Mouse (Mus musculus): ENCODE data around the gene Paox. TPM values are rescaled to one million over a fixed set of nuclear protein-coding genes. Genes with fewer than 3 reads are reported as not detected.

The Paox gene
- polyA plus RNA-seq, 1 experiment from 2014 or later, result 18.2 TPM

DNA sequence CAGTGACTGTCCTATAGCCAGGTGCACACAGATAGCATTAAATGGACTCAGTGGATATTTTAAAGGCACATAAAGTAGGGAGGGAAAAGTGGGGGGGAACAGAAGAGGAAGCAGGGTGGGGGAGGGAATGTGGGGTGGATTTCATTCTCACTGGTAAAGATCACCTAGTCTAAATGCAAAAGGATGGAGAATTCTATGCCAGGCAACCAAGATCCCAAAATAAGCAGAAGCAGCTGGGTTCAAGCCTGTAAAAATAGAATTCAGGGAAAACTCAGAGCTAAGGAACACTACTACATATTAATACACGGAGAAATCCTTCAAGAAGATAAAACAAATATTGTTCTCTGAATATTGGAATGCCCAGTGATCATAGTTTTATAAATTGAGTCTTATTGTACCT lies 52.4 kb downstream of the Paox start:
- no peak overlapping the region for H3K4me3 ChIP-seq (ENCODE audit: low read depth, low read length)
- H3K27me3 ChIP-seq (ENCODE audit: control insufficient read depth, insufficient read depth, low read length), result no peaks in the 10 kb centered on the region
- ATAC-seq (ENCODE audit: insufficient number of reproducible peaks, low FRiP score, low TSS enrichment, low read depth), result no peak
- no peak overlapping the region for H3K9ac ChIP-seq (ENCODE audit: low read length)
- H3K9me3 ChIP-seq (ENCODE audit: control insufficient read depth, low read length), result no peaks in the 10 kb centered on the region
- no peaks in the 10 kb centered on the region for H3K4me1 ChIP-seq (ENCODE audit: control insufficient read depth, insufficient read depth, low read length)
- WGBS, result 74% methylated on average over 1 of the region's 1 CpGs
- no peak overlapping the region for H3K4me2 ChIP-seq (ENCODE audit: low read depth, severe bottlenecking)
- H3K27ac ChIP-seq (replicated peaks; ENCODE audit: low read depth, low read length), result no peak overlapping the region
- no peaks in the 10 kb centered on the region for H3K36me3 ChIP-seq (ENCODE audit: control insufficient read depth, insufficient read depth, low read length)
- no peak for DNase-seq (ENCODE audit: low spot score)

GRCm38 (mm10) chr7:140169386-140169785 lies 53.8 kb downstream of the Paox start:
- Histone ChIP-seq H3K9me3 (ENCODE audit: control insufficient read depth, low read length) (no peaks in the 10 kb centered on the region), H3K9ac (ENCODE audit: low read length) (no peak overlapping the region), H3K4me3 (ENCODE audit: low read depth, low read length) (no peak overlapping the region), H3K27ac (replicated peaks; ENCODE audit: low read depth, low read length) (no peak overlapping the region), H3K27me3 (ENCODE audit: control insufficient read depth, insufficient read depth, low read length) (no peaks in the 10 kb centered on the region), H3K4me1 (ENCODE audit: control insufficient read depth, insufficient read depth, low read length) (no peaks in the 10 kb centered on the region), H3K36me3 (ENCODE audit: control insufficient read depth, insufficient read depth, low read length) (no peaks in the 10 kb centered on the region), H3K4me2 (ENCODE audit: low read depth, severe bottlenecking) (no peak overlapping the region)
- 87% methylated on average over 4 of the region's 4 CpGs for WGBS
- ATAC-seq (ENCODE audit: insufficient number of reproducible peaks, low FRiP score, low TSS enrichment, low read depth) (no peak), DNase-seq (ENCODE audit: low spot score) (no peak)

- H3K27ac ChIP-seq (replicated peaks; ENCODE audit: low read depth, low read length), result no peak overlapping the region
- WGBS, result 93% methylated on average over 3 of the region's 3 CpGs
- H3K4me3 ChIP-seq (ENCODE audit: low read depth, low read length), result no peak overlapping the region
- DNase-seq (ENCODE audit: low spot score) (no peak), ATAC-seq (ENCODE audit: insufficient number of reproducible peaks, low FRiP score, low TSS enrichment, low read depth) (no peak)
- H3K4me2 ChIP-seq (ENCODE audit: low read depth, severe bottlenecking), result no peak overlapping the region
- H3K9ac ChIP-seq (ENCODE audit: low read length), result no peak overlapping the region
- no peaks in the 10 kb centered on the region for H3K36me3 ChIP-seq (ENCODE audit: control insufficient read depth, insufficient read depth, low read length)
- H3K9me3 ChIP-seq (ENCODE audit: control insufficient read depth, low read length), result no peaks in the 10 kb centered on the region
- H3K4me1 ChIP-seq (ENCODE audit: control insufficient read depth, insufficient read depth, low read length), result no peaks in the 10 kb centered on the region
- H3K27me3 ChIP-seq (ENCODE audit: control insufficient read depth, insufficient read depth, low read length), result no peaks in the 10 kb centered on the region
Observed at GRCm38 (mm10) chr7:140170863-140171262, 55.3 kb downstream of the Paox start.

- no peaks in the 10 kb centered on the region for H3K36me3 ChIP-seq (ENCODE audit: control insufficient read depth, insufficient read depth, low read length)
- H3K9me3 ChIP-seq (ENCODE audit: control insufficient read depth, low read length), result no peaks in the 10 kb centered on the region
- ATAC-seq (ENCODE audit: insufficient number of reproducible peaks, low FRiP score, low TSS enrichment, low read depth) (no peak), DNase-seq (ENCODE audit: low spot score) (no peak)
- no peak within 1 kb of the TSS for H3K4me3 ChIP-seq (ENCODE audit: low read depth, low read length)
- H3K4me1 ChIP-seq (ENCODE audit: control insufficient read depth, insufficient read depth, low read length), result no peaks in the 10 kb centered on the region
- WGBS, result 53% methylated on average over 1 of the region's 1 CpGs
- H3K27ac ChIP-seq (replicated peaks; ENCODE audit: low read depth, low read length), result no peak within 1 kb of the TSS
- no peaks in the 10 kb centered on the region for H3K27me3 ChIP-seq (ENCODE audit: control insufficient read depth, insufficient read depth, low read length)
- no peak within 1 kb of the TSS for H3K4me2 ChIP-seq (ENCODE audit: low read depth, severe bottlenecking)
- H3K9ac ChIP-seq (ENCODE audit: low read length), result no peak within 1 kb of the TSS
Observed at GRCm38 (mm10) chr7:140172936-140173335, 57.3 kb downstream of the Paox start, which contains the start of gene Olfr523. Gene Olfr523 (plus strand): TSS chr7:140173217.

DNA sequence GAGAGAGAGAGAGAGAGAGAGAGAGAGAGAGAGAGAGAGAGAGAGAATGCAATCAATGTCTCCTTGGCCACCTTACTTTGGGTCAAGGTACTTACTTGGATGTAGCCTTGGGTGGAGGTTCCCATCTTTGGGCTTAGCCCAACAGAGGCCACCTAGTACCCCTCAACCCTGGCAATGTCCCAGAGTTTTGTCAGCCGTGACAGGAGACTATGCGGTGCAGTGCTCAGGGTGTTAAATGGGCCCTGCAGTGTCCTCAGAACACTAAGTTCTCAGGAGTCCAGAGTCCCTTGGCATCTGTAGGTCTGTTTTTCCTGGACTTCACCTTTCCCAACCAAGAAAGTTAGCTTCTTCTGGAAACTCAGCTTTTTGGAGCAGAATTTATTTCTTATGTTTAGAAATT lies 63.6 kb downstream of the Paox start:
- Histone ChIP-seq H3K4me3 (ENCODE audit: low read depth, low read length) (no peak overlapping the region), H3K9ac (ENCODE audit: low read length) (no peak overlapping the region), H3K27ac (replicated peaks; ENCODE audit: low read depth, low read length) (no peak overlapping the region), H3K4me2 (ENCODE audit: low read depth, severe bottlenecking) (no peak overlapping the region), H3K27me3 (ENCODE audit: control insufficient read depth, insufficient read depth, low read length) (no peaks in the 10 kb centered on the region), H3K4me1 (ENCODE audit: control insufficient read depth, insufficient read depth, low read length) (no peaks in the 10 kb centered on the region), H3K36me3 (ENCODE audit: control insufficient read depth, insufficient read depth, low read length) (no peaks in the 10 kb centered on the region), H3K9me3 (ENCODE audit: control insufficient read depth, low read length) (no peaks in the 10 kb centered on the region)
- 87% methylated on average over 2 of the region's 2 CpGs for WGBS
- DNase-seq (ENCODE audit: low spot score) (no peak), ATAC-seq (ENCODE audit: insufficient number of reproducible peaks, low FRiP score, low TSS enrichment, low read depth) (no peak)

DNA sequence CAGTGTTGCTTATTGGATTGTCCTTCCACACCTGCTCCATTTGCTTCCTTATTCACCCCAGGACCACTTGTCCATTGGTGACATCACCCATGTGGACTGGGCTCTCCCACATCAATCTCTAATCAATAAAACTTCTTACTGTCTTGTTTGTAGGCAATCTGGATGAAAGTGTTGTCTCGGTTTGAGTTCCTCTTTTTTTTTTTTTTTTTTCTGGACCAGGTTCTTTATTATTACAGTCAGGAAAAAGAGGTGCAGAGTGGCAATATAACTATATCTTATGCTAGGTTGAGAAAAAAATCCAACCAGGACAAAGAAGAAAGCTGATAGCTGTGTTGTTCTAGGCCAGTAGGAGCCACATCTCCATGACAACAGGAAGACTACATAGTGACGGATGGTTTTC lies 65.1 kb downstream of the Paox start:
- H3K9me3 ChIP-seq (ENCODE audit: control insufficient read depth, low read length), result no peaks in the 10 kb centered on the region
- no peaks in the 10 kb centered on the region for H3K27me3 ChIP-seq (ENCODE audit: control insufficient read depth, insufficient read depth, low read length)
- H3K4me2 ChIP-seq (ENCODE audit: low read depth, severe bottlenecking), result no peak overlapping the region
- no peak for DNase-seq (ENCODE audit: low spot score)
- no peaks in the 10 kb centered on the region for H3K36me3 ChIP-seq (ENCODE audit: control insufficient read depth, insufficient read depth, low read length)
- H3K4me1 ChIP-seq (ENCODE audit: control insufficient read depth, insufficient read depth, low read length), result no peaks in the 10 kb centered on the region
- H3K4me3 ChIP-seq (ENCODE audit: low read depth, low read length), result no peak overlapping the region
- H3K27ac ChIP-seq (replicated peaks; ENCODE audit: low read depth, low read length), result no peak overlapping the region
- WGBS, result 82% methylated on average over 2 of the region's 2 CpGs
- H3K9ac ChIP-seq (ENCODE audit: low read length), result no peak overlapping the region
- ATAC-seq (ENCODE audit: insufficient number of reproducible peaks, low FRiP score, low TSS enrichment, low read depth), result no peak

GRCm38 (mm10) chr7:140184206-140184605 lies 68.6 kb downstream of the Paox start:
- DNase-seq (ENCODE audit: low spot score), result no peak
- Histone ChIP-seq H3K27me3 (ENCODE audit: control insufficient read depth, insufficient read depth, low read length) (no peaks in the 10 kb centered on the region), H3K4me2 (ENCODE audit: low read depth, severe bottlenecking) (no peak overlapping the region), H3K4me1 (ENCODE audit: control insufficient read depth, insufficient read depth, low read length) (no peaks in the 10 kb centered on the region), H3K9ac (ENCODE audit: low read length) (no peak overlapping the region), H3K27ac (replicated peaks; ENCODE audit: low read depth, low read length) (no peak overlapping the region), H3K4me3 (ENCODE audit: low read depth, low read length) (no peak overlapping the region), H3K9me3 (ENCODE audit: control insufficient read depth, low read length) (no peaks in the 10 kb centered on the region), H3K36me3 (ENCODE audit: control insufficient read depth, insufficient read depth, low read length) (no peaks in the 10 kb centered on the region)
- ATAC-seq (ENCODE audit: insufficient number of reproducible peaks, low FRiP score, low TSS enrichment, low read depth), result no peak
- WGBS, result 85% methylated on average over 4 of the region's 4 CpGs

Other genes starting within 250 kb of the Paox start
- 0.06 TPM in 1 of 2 replicates, not detected in the other for gene Kndc1, start 221.1 kb upstream of the Paox start, polyA plus RNA-seq (2014; fragmentation: Nextera tagmentation; extraction: Ambion mirVana)
- 0.35 TPM in 1 of 2 replicates, not detected in the other for gene Utf1, start 172.0 kb upstream of the Paox start, polyA plus RNA-seq (2014; fragmentation: Nextera tagmentation; extraction: Ambion mirVana)
- 0.27 and 0.31 TPM in 2 replicates for gene 6430531B16Rik, start 137.0 kb upstream of the Paox start, polyA plus RNA-seq (2014; fragmentation: Nextera tagmentation; extraction: Ambion mirVana)
- 1.9 and 2.1 TPM in 2 replicates for gene Adam8, start 123.2 kb upstream of the Paox start, polyA plus RNA-seq (2014; fragmentation: Nextera tagmentation; extraction: Ambion mirVana)
- 42.1 and 45.0 TPM in 2 replicates for gene Zfp511, start 79.4 kb upstream of the Paox start, polyA plus RNA-seq (2014; fragmentation: Nextera tagmentation; extraction: Ambion mirVana)
- 75.8 and 82.1 TPM in 2 replicates for gene Tubgcp2, start 79.1 kb upstream of the Paox start, polyA plus RNA-seq (2014; fragmentation: Nextera tagmentation; extraction: Ambion mirVana)
- 0.14 TPM in 1 of 2 replicates, not detected in the other for gene Msx3, start 66.7 kb upstream of the Paox start, polyA plus RNA-seq (2014; fragmentation: Nextera tagmentation; extraction: Ambion mirVana)
- 1.6 and 2.0 TPM in 2 replicates for gene Caly, start 33.3 kb upstream of the Paox start, polyA plus RNA-seq (2014; fragmentation: Nextera tagmentation; extraction: Ambion mirVana)
- gene Prap1, start 22.4 kb upstream of the Paox start, polyA plus RNA-seq (2014; fragmentation: Nextera tagmentation; extraction: Ambion mirVana), result not detected in 2 replicates
- 16.6 and 17.4 TPM in 2 replicates for gene Fuom, start 13.4 kb upstream of the Paox start, polyA plus RNA-seq (2014; fragmentation: Nextera tagmentation; extraction: Ambion mirVana)
- gene Echs1, start 677 bp downstream of the Paox start, polyA plus RNA-seq (2014; fragmentation: Nextera tagmentation; extraction: Ambion mirVana), result 188 and 195 TPM in 2 replicates
- 22.0 and 22.4 TPM in 2 replicates for gene Mtg1, start 21.8 kb downstream of the Paox start, polyA plus RNA-seq (2014; fragmentation: Nextera tagmentation; extraction: Ambion mirVana)
- not detected in 2 replicates for gene Sprn, start 39.1 kb downstream of the Paox start, polyA plus RNA-seq (2014; fragmentation: Nextera tagmentation; extraction: Ambion mirVana)
- not detected in 2 replicates for gene Olfr522, start 49.0 kb downstream of the Paox start, polyA plus RNA-seq (2014; fragmentation: Nextera tagmentation; extraction: Ambion mirVana)
- not detected in 2 replicates for gene Olfr523, start 57.4 kb downstream of the Paox start, polyA plus RNA-seq (2014; fragmentation: Nextera tagmentation; extraction: Ambion mirVana)
- not detected in 2 replicates for gene Olfr524, start 90.2 kb downstream of the Paox start, polyA plus RNA-seq (2014; fragmentation: Nextera tagmentation; extraction: Ambion mirVana)
- not detected in 2 replicates for gene Cd163l1, start 102.5 kb downstream of the Paox start, polyA plus RNA-seq (2014; fragmentation: Nextera tagmentation; extraction: Ambion mirVana)
- gene 5830411N06Rik, start 131.5 kb downstream of the Paox start, polyA plus RNA-seq (2014; fragmentation: Nextera tagmentation; extraction: Ambion mirVana), result not detected in 2 replicates
- gene Olfr525, start 205.1 kb downstream of the Paox start, polyA plus RNA-seq (2014; fragmentation: Nextera tagmentation; extraction: Ambion mirVana), result not detected in 2 replicates
- gene Olfr527, start 218.2 kb downstream of the Paox start, polyA plus RNA-seq (2014; fragmentation: Nextera tagmentation; extraction: Ambion mirVana), result not detected in 2 replicates
- not detected in 2 replicates for gene Olfr60, start 245.9 kb downstream of the Paox start, polyA plus RNA-seq (2014; fragmentation: Nextera tagmentation; extraction: Ambion mirVana)

Data from limb, embryonic 11.5 days (tissue).